Mouse (Mus musculus) cerebellum, adult 2 months (tissue): ENCODE measurements around the gene 1700017B05Rik.

Source experiments
- CTCF ChIP-seq: fragments of 200-500 bp; IDR thresholded peaks from 2 replicates; pipeline ENCODE4 v1.5.1; 2011; ENCODE audit warnings: low read depth, mild to moderate bottlenecking, control low read depth, low read length, moderate library complexity, borderline replicate concordance; ENCODE audit not compliant: insufficient read depth
- POLR2A ChIP-seq: fragments of 200-500 bp; IDR thresholded peaks from 2 replicates; pipeline ENCODE4 v1.6.1; 2011; ENCODE audit warnings: low read length, control low read depth, borderline replicate concordance; ENCODE audit not compliant: insufficient read depth

GRCm38 (mm10) chr9:57209316-57209715 is 53.1 kb downstream of the 1700017B05Rik start:
- peak; percentile 48; the same call in 1 of the 2 replicates for TF ChIP-seq CTCF
- TF ChIP-seq POLR2A, result no peak
